Mouse (Mus musculus) gastrocnemius, adult 8-10 months (tissue): Measurements from ENCODE around the gene Olfr141. TPM values are rescaled to one million over a fixed set of nuclear protein-coding genes. Genes with fewer than 3 reads are reported as not detected.

Experiments
- DNase-seq, 2 experiments: peaks; one replicate each; pipeline ENCODE4 v3.0.0; 2022; ENCODE audit warnings: low spot score in 2 of 2
- total RNA-seq, 4 experiments: library from RNA; stranded (reverse); gene quantifications; 2 replicates each; pipeline ENCODE4 v1.2.4; 2022

The Olfr141 gene
- not detected for total RNA-seq

- DNase-seq = no peak
Measured at GRCm38 (mm10) chr2:86809918-86810317, at the start of gene Olfr141. Gene Olfr141 (minus strand): TSS chr2:86810018.

GRCm38 (mm10) chr2:86851596-86851995 is 41.8 kb upstream of the Olfr141 start, which contains the start of gene Olfr1095:
Gene Olfr1095 (minus strand): TSS chr2:86851696.
- DNase-seq = no peak

- DNase-seq = no peak
Measured at GRCm38 (mm10) chr2:86824363-86824762, 14.5 kb upstream of the Olfr141 start, which contains the start of gene Olfr1094. Gene Olfr1094 (plus strand): TSS chr2:86824663.

- DNase-seq = no peak
Measured at GRCm38 (mm10) chr2:86782179-86782578, 27.6 kb downstream of the Olfr141 start, which contains the start of gene Olfr1093. Gene Olfr1093 (plus strand): TSS chr2:86782479.

GRCm38 (mm10) chr2:86761050-86761449 is 48.8 kb downstream of the Olfr141 start:
- DNase-seq = no peak

GRCm38 (mm10) chr2:86758893-86759292 is 50.9 kb downstream of the Olfr141 start, which contains the start of gene Olfr1090:
Gene Olfr1090 (minus strand): TSS chr2:86758993.
- DNase-seq = no peak

Other genes starting within 250 kb of the Olfr141 start
- gene Olfr1082, start 211.1 kb downstream of the Olfr141 start, total RNA-seq = not detected
- not detected for gene Olfr1084, start 170.3 kb downstream of the Olfr141 start, total RNA-seq
- not detected for gene Olfr1085, start 148.0 kb downstream of the Olfr141 start, total RNA-seq
- not detected for gene Olfr1086, start 129.9 kb downstream of the Olfr141 start, total RNA-seq
- gene Olfr1087, start 111.6 kb downstream of the Olfr141 start, total RNA-seq = not detected
- not detected for gene Olfr1089, start 76.3 kb downstream of the Olfr141 start, total RNA-seq
- gene Olfr1090, start 51.0 kb downstream of the Olfr141 start, total RNA-seq = not detected
- not detected for gene Olfr1093, start 27.5 kb downstream of the Olfr141 start, total RNA-seq
- gene Olfr1094, start 14.6 kb upstream of the Olfr141 start, total RNA-seq = not detected
- not detected for gene Olfr1095, start 41.7 kb upstream of the Olfr141 start, total RNA-seq
- gene Gm13723, start 64.8 kb upstream of the Olfr141 start, total RNA-seq = not detected
- gene Olfr1097, start 82.2 kb upstream of the Olfr141 start, total RNA-seq = not detected
- gene Olfr1098, start 114.5 kb upstream of the Olfr141 start, total RNA-seq = not detected
- gene Olfr1099, start 150.7 kb upstream of the Olfr141 start, total RNA-seq = not detected
- gene Olfr1100, start 169.9 kb upstream of the Olfr141 start, total RNA-seq = not detected
- gene Olfr1101, start 181.2 kb upstream of the Olfr141 start, total RNA-seq = not detected
- not detected for gene Olfr1102, start 188.4 kb upstream of the Olfr141 start, total RNA-seq
- not detected for gene Olfr1104, start 217.1 kb upstream of the Olfr141 start, total RNA-seq
- not detected for gene Olfr1105, start 226.5 kb upstream of the Olfr141 start, total RNA-seq
- not detected for gene Olfr1106, start 242.3 kb upstream of the Olfr141 start, total RNA-seq